Mouse (Mus musculus) induced T-regulatory cell, adult 2 months (primary cell): Measurements from ENCODE around the gene Apold1.
A peak's percentile ranks its signal among the peaks of the same experiment; 100 is the strongest.

Experiments
- DNase-seq: peaks from one replicate; pipeline ENCODE4 v3.0.0-alpha.2; 2012; ENCODE audit warnings: low read depth

The Apold1 gene

GRCm38 (mm10) chr6:134976628-134977027, 4.9 kb upstream of the Apold1 start:
- DNase-seq, result no peak

GRCm38 (mm10) chr6:134983529-134984370, 2.2 kb downstream of the Apold1 start:
- DNase-seq, result peak; percentile 83

- DNase-seq, result peak; percentile 34
Observed at GRCm38 (mm10) chr6:134984748-134985147, 3.2 kb downstream of the Apold1 start.

- no peak for DNase-seq
Observed at GRCm38 (mm10) chr6:134988377-134988776, 6.9 kb downstream of the Apold1 start.

DNA sequence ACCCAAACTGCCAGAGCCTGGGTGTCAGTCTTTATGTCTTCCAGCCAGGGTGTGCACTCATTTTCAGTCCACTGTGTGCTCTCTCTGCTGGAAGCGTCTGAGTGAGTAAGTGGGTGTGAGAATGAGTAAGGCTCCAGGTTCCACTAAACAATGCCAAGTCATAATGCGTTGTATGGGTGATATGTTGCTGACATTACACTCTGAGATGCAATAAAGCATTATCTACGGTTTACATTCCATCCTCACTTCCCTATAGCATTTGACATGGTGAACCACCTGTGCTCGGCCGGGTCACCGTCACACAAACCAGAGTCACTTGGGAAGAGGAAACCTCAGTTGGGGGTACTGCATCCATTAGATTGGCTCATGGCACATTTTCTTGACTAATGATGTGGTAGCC, 9.2 kb downstream of the Apold1 start:
- no peak for DNase-seq

GRCm38 (mm10) chr6:134994031-134994651, 12.6 kb downstream of the Apold1 start:
- no peak for DNase-seq

DNA sequence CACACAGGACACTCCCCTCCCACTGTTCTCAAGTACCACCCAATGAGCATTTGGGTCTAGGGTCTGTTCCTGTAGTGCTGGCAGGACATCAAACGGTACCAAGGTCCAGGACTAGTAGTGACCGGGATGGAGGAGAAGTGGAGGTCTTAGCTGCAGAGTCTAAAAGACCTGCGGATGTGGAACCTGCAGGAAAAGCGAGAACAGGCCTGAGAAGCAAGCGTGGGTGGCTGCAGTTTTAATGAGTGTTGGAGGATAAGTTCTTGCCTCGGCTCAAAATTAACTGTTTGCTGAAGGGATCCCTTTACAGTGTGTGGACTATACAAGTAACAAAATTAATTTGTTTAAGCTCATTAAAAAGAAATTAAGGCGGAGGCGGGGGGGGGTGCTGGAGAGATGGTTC, 13.5 kb downstream of the Apold1 start:
- DNase-seq, result no peak

DNA sequence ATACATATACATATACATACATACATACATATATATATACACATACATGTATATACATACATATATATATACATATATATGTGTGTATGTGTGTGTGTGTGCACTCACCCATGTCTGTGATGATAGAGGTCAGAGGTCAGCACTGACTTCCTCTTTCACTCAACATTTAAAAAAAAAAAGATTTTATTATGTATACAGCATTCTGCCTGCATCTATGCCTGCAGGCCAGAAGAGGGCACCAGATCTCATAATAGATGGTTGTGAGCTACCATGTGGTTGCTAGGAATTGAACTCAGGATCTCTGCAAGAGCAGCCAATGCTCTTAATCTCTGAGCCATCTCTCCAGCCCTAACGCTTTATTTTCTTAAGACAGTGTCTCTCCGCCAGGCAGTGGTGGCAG, 15.4 kb downstream of the Apold1 start:
- peak; percentile 52 for DNase-seq

DNA sequence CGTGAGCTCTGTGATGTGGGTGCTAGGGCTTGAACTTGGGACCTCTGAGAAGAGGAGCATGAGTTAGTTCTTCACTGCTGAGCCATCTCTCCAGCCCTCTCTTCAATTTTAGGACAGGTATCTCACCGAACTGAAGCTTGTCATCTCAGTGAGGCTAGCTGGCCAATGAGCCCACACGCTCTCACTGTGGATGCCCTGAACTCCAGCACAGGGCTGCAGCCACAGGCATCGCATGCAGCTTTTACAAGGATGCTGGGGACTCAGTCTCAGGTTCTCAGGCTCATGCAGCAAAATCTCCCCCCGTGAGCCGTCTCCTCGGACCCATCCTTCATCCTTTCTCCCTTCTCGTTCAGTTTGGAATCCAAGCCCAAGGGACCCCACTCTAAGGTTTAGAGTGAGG, 16.6 kb downstream of the Apold1 start:
- DNase-seq, result no peak

GRCm38 (mm10) chr6:134998781-134999180, 17.3 kb downstream of the Apold1 start:
- no peak for DNase-seq

- no peak for DNase-seq
Observed at GRCm38 (mm10) chr6:135000272-135000671, 18.8 kb downstream of the Apold1 start.

DNA sequence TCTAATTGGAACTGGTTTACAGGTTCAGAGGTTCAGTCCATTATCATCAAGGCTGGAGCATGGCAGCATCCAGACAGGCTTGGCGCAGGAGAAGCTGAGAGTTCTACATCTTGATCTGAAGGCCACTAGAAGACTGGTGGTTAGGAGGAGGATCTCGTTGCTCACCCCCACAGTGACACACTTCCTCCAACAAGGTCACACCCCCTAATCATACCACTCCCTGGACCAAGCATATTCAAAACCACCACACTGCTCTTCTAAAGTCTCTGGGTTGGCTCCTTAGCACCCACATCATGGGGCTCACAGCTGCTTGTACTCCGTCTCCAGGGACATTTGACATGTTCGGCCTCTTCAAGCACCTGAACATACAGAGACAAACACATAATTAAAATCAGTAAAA, 20.5 kb downstream of the Apold1 start:
- DNase-seq, result no peak

GRCm38 (mm10) chr6:135006372-135006771, 24.9 kb downstream of the Apold1 start:
- no peak for DNase-seq

GRCm38 (mm10) chr6:135011048-135011733, 29.7 kb downstream of the Apold1 start, which contains the start of gene Ddx47:
Gene Ddx47, plus strand, starts transcription at chr6:135011612.
- DNase-seq, result peak; percentile 97

- DNase-seq, result no peak
Observed at GRCm38 (mm10) chr6:135011734-135012116, 30.2 kb downstream of the Apold1 start.

GRCm38 (mm10) chr6:135017211-135017610, 35.7 kb downstream of the Apold1 start:
- no peak for DNase-seq

DNA sequence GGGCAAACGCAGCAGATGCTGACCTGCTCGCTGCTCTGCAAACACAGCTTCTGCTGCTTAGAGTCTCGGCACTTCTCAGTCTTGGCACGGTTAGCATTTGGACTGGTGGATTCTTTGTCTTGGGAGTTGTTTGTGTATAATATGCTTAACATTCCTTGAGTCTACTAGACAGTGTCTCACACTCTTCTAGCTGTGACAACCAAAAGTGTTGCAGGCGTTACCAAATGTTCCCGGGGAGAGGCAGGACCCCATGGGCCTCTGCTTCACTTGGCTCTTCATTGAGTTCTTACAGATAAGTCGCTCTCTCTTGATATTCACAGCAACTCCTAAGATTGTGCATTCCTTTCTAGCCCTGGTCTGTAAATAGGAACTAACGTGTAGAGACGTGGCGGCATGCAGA, 38.0 kb downstream of the Apold1 start:
- no peak for DNase-seq

- no peak for DNase-seq
Observed at GRCm38 (mm10) chr6:135021633-135022032, 40.1 kb downstream of the Apold1 start.

GRCm38 (mm10) chr6:135023379-135023778, 41.9 kb downstream of the Apold1 start:
- no peak for DNase-seq

GRCm38 (mm10) chr6:135024781-135025420, 43.4 kb downstream of the Apold1 start:
- DNase-seq, result no peak

DNA sequence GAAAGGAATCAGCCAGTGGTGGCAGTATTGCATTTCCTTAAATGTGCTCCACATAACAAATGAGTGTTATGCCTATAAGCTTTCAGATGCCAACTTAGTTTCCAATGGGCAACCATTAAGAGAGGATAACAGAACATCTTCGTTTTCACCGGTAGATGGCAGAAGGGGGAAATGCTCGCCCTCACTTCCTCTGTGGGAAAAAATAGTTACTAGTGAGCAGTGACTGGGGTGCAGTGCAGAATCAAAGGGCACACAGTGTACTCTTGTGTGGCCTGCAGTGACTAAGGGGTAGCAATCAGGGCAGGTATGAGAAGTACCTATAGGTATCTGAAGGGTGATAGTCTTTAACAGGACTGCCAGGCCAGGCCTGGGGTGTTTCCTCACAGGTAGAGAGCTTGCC, 44.7 kb downstream of the Apold1 start:
- peak; percentile 58 for DNase-seq

DNA sequence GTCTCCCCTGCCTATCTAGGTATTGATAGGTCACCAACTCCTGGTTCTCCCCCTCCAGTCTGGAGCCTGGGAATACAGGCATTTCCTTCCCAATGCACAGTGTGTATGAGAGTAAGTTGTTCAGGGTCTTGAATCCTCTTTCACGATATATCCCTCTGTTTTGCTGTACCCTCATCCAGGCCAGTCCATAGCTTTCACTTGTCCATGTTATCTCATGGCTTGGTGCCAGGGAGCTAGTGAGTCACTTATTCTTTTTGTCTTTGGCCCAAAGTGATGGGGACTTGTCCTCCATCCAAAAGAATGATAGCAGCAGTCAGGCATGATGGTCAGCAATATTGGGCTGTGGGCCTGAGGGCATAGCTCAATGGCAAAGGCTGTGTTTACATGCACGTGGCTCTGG, 45.2 kb downstream of the Apold1 start:
- no peak for DNase-seq
